Mouse (Mus musculus) heart, postnatal 0 days (tissue): Measurements from ENCODE around the gene Plch2.

Source experiments
- CTCF ChIP-seq: IDR thresholded peaks from 2 replicates; pipeline ENCODE4 v1.5.1; 2016; ENCODE audit warnings: antibody characterized with exemption, control low read depth, low read depth
- EP300 ChIP-seq: IDR thresholded peaks from 2 replicates; pipeline ENCODE4 v1.6.1; 2016; ENCODE audit warnings: antibody characterized with exemption, low read depth

GRCm38 (mm10) chr4:155068357-155068972, 11.9 kb upstream of the Plch2 start:
- TF ChIP-seq CTCF (no peak), EP300 (no peak)
